Mouse (Mus musculus): ENCODE data around the gene C2cd2. TPM values are rescaled to one million over a fixed set of nuclear protein-coding genes. Genes with fewer than 3 reads are reported as not detected.

Gene C2cd2
- polyA plus RNA-seq, 1 experiment = 26.0 TPM

DNA sequence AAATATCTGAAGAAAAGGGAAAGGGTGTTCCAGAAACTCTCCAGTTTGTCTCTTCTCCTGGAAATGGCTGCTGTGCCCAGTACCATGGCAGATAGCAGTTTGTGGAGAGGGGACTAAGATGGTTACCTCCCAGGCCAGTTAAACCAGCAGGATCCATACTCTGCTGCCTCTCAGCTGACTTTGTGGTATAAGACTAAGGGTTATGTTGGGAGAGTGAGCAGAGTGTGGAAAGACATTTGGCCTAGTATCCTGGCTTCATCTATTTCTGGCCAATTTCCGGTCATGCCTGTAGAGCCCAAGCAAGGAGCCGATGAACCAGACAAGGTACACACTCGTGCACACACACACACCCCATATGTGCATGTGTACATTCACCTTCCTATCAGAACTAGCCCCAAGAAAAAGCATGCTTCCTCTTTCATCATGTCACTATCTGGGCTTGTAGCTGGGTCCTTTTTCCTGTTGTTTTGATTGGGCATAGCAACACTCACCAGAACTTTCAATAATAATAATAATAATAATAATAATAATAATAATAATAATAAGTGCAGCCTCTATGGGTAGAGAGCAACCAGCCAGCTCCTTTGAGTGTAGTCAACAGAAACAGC, 35.0 kb downstream of the C2cd2 start:
- DNase-seq = no peak
- no peak for TF ChIP-seq CTCF (conservative IDR thresholded peaks at IDR 0.05; ENCODE audit: insufficient read depth, insufficient read length, low read depth, low read length)
- TF ChIP-seq POLR2A (IDR thresholded peaks at IDR 0.05; ENCODE audit: low read depth, low read length) = no peak
- Histone ChIP-seq H3K27me3 (replicated peaks; ENCODE audit: control insufficient read depth, insufficient read depth, low read length) (no peaks in the 10 kb centered on the region), H3K27ac (ENCODE audit: insufficient read depth, low read depth, low read length) (no peak overlapping the region), H3K4me1 (ENCODE audit: control insufficient read depth, insufficient read depth, low read length) (peaks cover 7% of the 10 kb centered on the region; the same call in 1 of the 2 replicates), H3K4me3 (ENCODE audit: insufficient read depth, low read depth, low read length) (no peak overlapping the region), H3K36me3 (ENCODE audit: control insufficient read depth, insufficient read depth, low read length) (no peaks in the 10 kb centered on the region)
- whole genome bisulfite sequencing = 82% methylated on average over 3 of the region's 3 CpGs

DNA sequence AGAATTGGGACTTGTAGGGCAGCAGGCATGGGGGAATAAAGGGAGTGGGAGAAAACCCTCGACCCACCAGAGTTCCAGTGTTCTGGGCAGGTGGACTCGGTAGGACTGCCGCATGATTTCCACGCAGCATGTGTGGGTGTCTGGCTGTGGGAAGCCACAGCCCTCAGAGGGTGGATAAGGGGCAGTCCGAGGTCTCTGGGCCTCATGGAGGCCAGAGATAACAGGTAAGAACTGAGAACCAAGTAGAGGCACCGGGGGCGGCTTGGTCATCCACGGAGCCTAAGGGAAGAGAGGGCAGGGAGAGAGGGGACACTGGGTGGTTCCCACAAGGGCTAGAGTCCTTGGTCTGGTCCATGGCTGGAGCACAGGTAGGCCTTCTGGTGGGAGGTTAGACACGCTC, 36.0 kb downstream of the C2cd2 start:
- no peak for DNase-seq
- no peaks in the 10 kb centered on the region for H3K27me3 ChIP-seq (replicated peaks; ENCODE audit: control insufficient read depth, insufficient read depth, low read length)
- H3K36me3 ChIP-seq (ENCODE audit: control insufficient read depth, insufficient read depth, low read length) = no peaks in the 10 kb centered on the region
- no peak overlapping the region for H3K4me3 ChIP-seq (ENCODE audit: insufficient read depth, low read depth, low read length)
- peaks cover 7% of the 10 kb centered on the region; the same call in 1 of the 2 replicates for H3K4me1 ChIP-seq (ENCODE audit: control insufficient read depth, insufficient read depth, low read length)
- WGBS = 93% methylated on average over 9 of the region's 9 CpGs
- TF ChIP-seq CTCF (conservative IDR thresholded peaks at IDR 0.05; ENCODE audit: insufficient read depth, insufficient read length, low read depth, low read length) = no peak
- no peak for TF ChIP-seq POLR2A (IDR thresholded peaks at IDR 0.05; ENCODE audit: low read depth, low read length)
- H3K27ac ChIP-seq (ENCODE audit: insufficient read depth, low read depth, low read length) = no peak overlapping the region

DNA sequence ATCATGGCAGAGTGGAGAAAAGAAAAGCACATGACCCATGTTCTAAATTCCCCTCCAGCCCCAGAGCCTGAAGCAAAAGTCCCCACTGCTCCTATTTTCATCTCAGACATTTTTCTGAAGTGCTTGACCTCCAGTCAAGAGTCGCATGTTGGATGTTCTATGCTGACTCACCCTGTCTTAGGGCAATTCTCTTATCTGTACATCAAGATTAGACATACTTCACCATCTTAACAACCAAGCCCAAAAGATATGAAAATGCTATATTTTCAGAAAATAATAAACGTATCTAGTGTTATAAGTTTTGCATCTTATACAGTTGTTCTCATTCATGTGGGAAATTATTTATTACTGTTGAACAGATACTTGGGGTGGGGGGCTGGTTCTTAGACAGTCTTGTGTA, 36.6 kb downstream of the C2cd2 start:
- Histone ChIP-seq H3K27me3 (replicated peaks; ENCODE audit: control insufficient read depth, insufficient read depth, low read length) (no peaks in the 10 kb centered on the region), H3K4me3 (ENCODE audit: insufficient read depth, low read depth, low read length) (no peak overlapping the region), H3K4me1 (ENCODE audit: control insufficient read depth, insufficient read depth, low read length) (peaks cover 7% of the 10 kb centered on the region; the same call in 1 of the 2 replicates), H3K27ac (ENCODE audit: insufficient read depth, low read depth, low read length) (no peak overlapping the region), H3K36me3 (ENCODE audit: control insufficient read depth, insufficient read depth, low read length) (no peaks in the 10 kb centered on the region)
- 87% methylated on average over 2 of the region's 2 CpGs for WGBS
- TF ChIP-seq POLR2A (IDR thresholded peaks at IDR 0.05; ENCODE audit: low read depth, low read length) = no peak
- TF ChIP-seq CTCF (conservative IDR thresholded peaks at IDR 0.05; ENCODE audit: insufficient read depth, insufficient read length, low read depth, low read length) = no peak
- DNase-seq = no peak

- 86% methylated on average over 1 of the region's 1 CpGs for WGBS
- no peak overlapping the region for H3K27ac ChIP-seq (ENCODE audit: insufficient read depth, low read depth, low read length)
- TF ChIP-seq POLR2A (IDR thresholded peaks at IDR 0.05; ENCODE audit: low read depth, low read length) (no peak), CTCF (conservative IDR thresholded peaks at IDR 0.05; ENCODE audit: insufficient read depth, insufficient read length, low read depth, low read length) (no peak)
Observed at GRCm38 (mm10) chr16:97923700-97924099, 38.7 kb downstream of the C2cd2 start.

GRCm38 (mm10) chr16:97922779-97923126, 39.6 kb downstream of the C2cd2 start:
- Histone ChIP-seq H3K4me3 (ENCODE audit: insufficient read depth, low read depth, low read length) (peak overlapping the region; percentile 83), H3K4me1 (ENCODE audit: control insufficient read depth, insufficient read depth, low read length) (peaks cover 9% of the 10 kb centered on the region; the same call in 1 of the 2 replicates), H3K27me3 (replicated peaks; ENCODE audit: control insufficient read depth, insufficient read depth, low read length) (no peaks in the 10 kb centered on the region), H3K36me3 (ENCODE audit: control insufficient read depth, insufficient read depth, low read length) (no peaks in the 10 kb centered on the region), H3K27ac (ENCODE audit: insufficient read depth, low read depth, low read length) (no peak overlapping the region)
- TF ChIP-seq POLR2A (IDR thresholded peaks at IDR 0.05; ENCODE audit: low read depth, low read length) (no peak), CTCF (conservative IDR thresholded peaks at IDR 0.05; ENCODE audit: insufficient read depth, insufficient read length, low read depth, low read length) (no peak)
- no peak for DNase-seq
- 1% methylated on average over 9 of the region's 9 CpGs for WGBS

More at GRCm38 (mm10) chr16:97923700-97924099, 38.7 kb downstream of the C2cd2 start:
- no peaks in the 10 kb centered on the region for H3K36me3 ChIP-seq (ENCODE audit: control insufficient read depth, insufficient read depth, low read length)
- H3K4me1 ChIP-seq (ENCODE audit: control insufficient read depth, insufficient read depth, low read length) = peaks cover 9% of the 10 kb centered on the region; the same call in 1 of the 2 replicates
- no peak overlapping the region for H3K4me3 ChIP-seq (ENCODE audit: insufficient read depth, low read depth, low read length)
- no peak for DNase-seq
- no peaks in the 10 kb centered on the region for H3K27me3 ChIP-seq (replicated peaks; ENCODE audit: control insufficient read depth, insufficient read depth, low read length)

GRCm38 (mm10) chr16:97921961-97922778, 40.2 kb downstream of the C2cd2 start:
- Histone ChIP-seq H3K27ac (ENCODE audit: insufficient read depth, low read depth, low read length) (peak overlapping the region; percentile 66), H3K36me3 (ENCODE audit: control insufficient read depth, insufficient read depth, low read length) (no peaks in the 10 kb centered on the region), H3K27me3 (replicated peaks; ENCODE audit: control insufficient read depth, insufficient read depth, low read length) (no peaks in the 10 kb centered on the region), H3K4me1 (ENCODE audit: control insufficient read depth, insufficient read depth, low read length) (peaks cover 9% of the 10 kb centered on the region; the same call in 1 of the 2 replicates), H3K4me3 (ENCODE audit: insufficient read depth, low read depth, low read length) (peak overlapping the region; percentile 83)
- TF ChIP-seq CTCF (conservative IDR thresholded peaks at IDR 0.05; ENCODE audit: insufficient read depth, insufficient read length, low read depth, low read length) = no peak
- TF ChIP-seq POLR2A (IDR thresholded peaks at IDR 0.05; ENCODE audit: low read depth, low read length) = peak; percentile 59
- under 1% methylated on average over 75 of the region's 75 CpGs for WGBS
- peak; percentile 93 for DNase-seq

- no peak overlapping the region for H3K27ac ChIP-seq (ENCODE audit: insufficient read depth, low read depth, low read length)
- no peaks in the 10 kb centered on the region for H3K36me3 ChIP-seq (ENCODE audit: control insufficient read depth, insufficient read depth, low read length)
- no peak for TF ChIP-seq POLR2A (IDR thresholded peaks at IDR 0.05; ENCODE audit: low read depth, low read length)
- no peak for TF ChIP-seq CTCF (conservative IDR thresholded peaks at IDR 0.05; ENCODE audit: insufficient read depth, insufficient read length, low read depth, low read length)
- DNase-seq = peak; percentile 48
- H3K4me3 ChIP-seq (ENCODE audit: insufficient read depth, low read depth, low read length) = no peak overlapping the region
- 69% methylated on average over 1 of the region's 1 CpGs for WGBS
- H3K4me1 ChIP-seq (ENCODE audit: control insufficient read depth, insufficient read depth, low read length) = peaks cover 9% of the 10 kb centered on the region; the same call in 1 of the 2 replicates
- H3K27me3 ChIP-seq (replicated peaks; ENCODE audit: control insufficient read depth, insufficient read depth, low read length) = no peaks in the 10 kb centered on the region
Observed at GRCm38 (mm10) chr16:97920621-97921020, 41.8 kb downstream of the C2cd2 start.
